In genomic region chr11:3293361-3293760, GRCm38 (mm10) we compare ENCODE assay signal across 8 mouse cellular contexts. TPM values are rescaled to one million over a fixed set of nuclear protein-coding genes. Genes with fewer than 3 reads are reported as not detected.
DNase-seq lines count a peak whose midpoint lies in the region; ATAC-seq and TF ChIP-seq lines count a peak whose summit lies in the region.

No protein-coding gene starts in this region.

- H3K4me2 ChIP-seq in limb, embryonic 15.5 days = peak overlapping the region; percentile 95

- no peak for TF ChIP-seq CTCF in testis, adult 2 months (IDR thresholded peaks at IDR 0.05; ENCODE audit: control insufficient read depth, insufficient read depth, insufficient replicate concordance, low read depth, low read length)

- peaks cover 59% of the 10 kb centered on the region for H3K36me3 ChIP-seq in erythroblast, embryonic 14.5 days (ENCODE audit: control insufficient read depth)
- no peaks in the 10 kb centered on the region for H3K36me3 ChIP-seq in testis, adult 2 months (ENCODE audit: control insufficient read depth, insufficient read depth, low read length)
- peaks cover 51% of the 10 kb centered on the region for H3K36me3 ChIP-seq in limb, embryonic 15.5 days

- H3K27me3 ChIP-seq in erythroblast, embryonic 14.5 days (ENCODE audit: control insufficient read depth) = peaks cover 9% of the 10 kb centered on the region
- H3K27me3 ChIP-seq in testis, adult 2 months (ENCODE audit: control insufficient read depth, insufficient read depth, low read length) = no peaks in the 10 kb centered on the region
- no peaks in the 10 kb centered on the region for H3K27me3 ChIP-seq in limb, embryonic 15.5 days

- H3K27ac ChIP-seq in testis, adult 2 months (ENCODE audit: control insufficient read depth, insufficient read depth, low read depth, low read length) = no peak overlapping the region
- peak overlapping the region; percentile 100; the same call in 1 of the 2 replicates for H3K27ac ChIP-seq in limb, embryonic 15.5 days

- H3K9me3 ChIP-seq in erythroblast, embryonic 14.5 days (ENCODE audit: control insufficient read depth, low read length) = no peaks in the 10 kb centered on the region
- no peaks in the 10 kb centered on the region for H3K9me3 ChIP-seq in limb, embryonic 15.5 days

- TF ChIP-seq POLR2A in testis, adult 2 months (IDR thresholded peaks at IDR 0.05; ENCODE audit: control insufficient read depth, low read depth, low read length) = no peak

- no peak for ATAC-seq in erythroblast, adult 5-6 weeks (replicated peaks; ENCODE audit: low FRiP score, poor library complexity, severe bottlenecking)
- ATAC-seq in limb, embryonic 15.5 days (ENCODE audit: insufficient number of reproducible peaks, low FRiP score, low TSS enrichment, low read depth) = no peak

- peak overlapping the region; percentile 10; the same call in 1 of the 2 replicates for H3K9ac ChIP-seq in limb, embryonic 15.5 days

- H3K4me1 ChIP-seq in erythroblast, embryonic 14.5 days (ENCODE audit: control insufficient read depth) = peaks cover 70% of the 10 kb centered on the region
- peaks cover 17% of the 10 kb centered on the region for H3K4me1 ChIP-seq in testis, adult 2 months (ENCODE audit: control insufficient read depth, insufficient read depth, low read length)
- H3K4me1 ChIP-seq in limb, embryonic 15.5 days = peaks cover 56% of the 10 kb centered on the region

- peak overlapping the region; percentile 92 for H3K4me3 ChIP-seq in erythroblast, embryonic 14.5 days (replicated peaks)
- H3K4me3 ChIP-seq in testis, adult 2 months (ENCODE audit: control insufficient read depth, low read depth, low read length) = peak overlapping the region; percentile 20; the same call in 1 of the 2 replicates
- peak overlapping the region; percentile 75 for H3K4me3 ChIP-seq in limb, embryonic 15.5 days

- 42% methylated on average over 4 of the region's 4 CpGs for WGBS in limb, embryonic 15.5 days

- no peak for DNase-seq in testis, postnatal 14 days (ENCODE audit: low spot score)
- DNase-seq in thymus, postnatal 4 days = peak; percentile 38
- no peak for DNase-seq in right cerebral cortex, adult 18-20 months
- no peak for DNase-seq in lung, postnatal 4 days

RNA-seq across cellular contexts. Expression of gene Patz1, which starts 4.7 kb away (rescaled TPM):
- 1.8 and 2.0 TPM in 2 replicates for polyA plus RNA-seq in erythroblast, embryonic 14.5 days (2012)
- 18.0 and 18.6 TPM in 2 replicates for total RNA-seq in erythroblast, adult 5-6 weeks (2015; ENCODE audit: low replicate concordance)
- total RNA-seq in erythroblast, adult 5-6 weeks (2017; ENCODE audit: low replicate concordance) = 13.5 and 22.2 TPM in 2 replicates
- polyA plus RNA-seq in testis, adult 2 months (2012; rRNA removed) = 4.9 and 5.8 TPM in 2 replicates
- polyA plus RNA-seq in limb, embryonic 15.5 days (2015; fragmentation: Nextera tagmentation; extraction: Ambion mirVana) = 28.4 and 32.3 TPM in 2 replicates

RNA-seq across cellular contexts. Expression of gene Drg1, which starts 27.1 kb away (rescaled TPM):
- polyA plus RNA-seq in erythroblast, embryonic 14.5 days (2012) = 3.4 and 5.6 TPM in 2 replicates
- total RNA-seq in erythroblast, adult 5-6 weeks (2015; ENCODE audit: low replicate concordance) = 54.8 and 79.9 TPM in 2 replicates
- total RNA-seq in erythroblast, adult 5-6 weeks (2017; ENCODE audit: low replicate concordance) = 66.1 and 97.9 TPM in 2 replicates
- 64.4 and 74.6 TPM in 2 replicates for polyA plus RNA-seq in testis, adult 2 months (2012; rRNA removed)
- polyA plus RNA-seq in limb, embryonic 15.5 days (2015; fragmentation: Nextera tagmentation; extraction: Ambion mirVana) = 191 and 199 TPM in 2 replicates

RNA-seq across cellular contexts. Expression of gene Pik3ip1, which starts 36.8 kb away (rescaled TPM):
- polyA plus RNA-seq in erythroblast, embryonic 14.5 days (2012) = 0.07 TPM in 1 of 2 replicates, not detected in the other
- 0.77 and 2.9 TPM in 2 replicates for total RNA-seq in erythroblast, adult 5-6 weeks (2015; ENCODE audit: low replicate concordance)
- total RNA-seq in erythroblast, adult 5-6 weeks (2017; ENCODE audit: low replicate concordance) = 3.5 and 3.8 TPM in 2 replicates
- polyA plus RNA-seq in testis, adult 2 months (2012; rRNA removed) = 146 and 160 TPM in 2 replicates
- 15.6 and 17.9 TPM in 2 replicates for polyA plus RNA-seq in limb, embryonic 15.5 days (2015; fragmentation: Nextera tagmentation; extraction: Ambion mirVana)

Comparison
In these comparisons a context has a peak if more than half of its experiments do, and no peak if none do; other contexts are left out.
1. H3K4me3 ChIP-seq: peak in every context shown above with its lines; median percentile 92 in erythroblast, embryonic 14.5 days; 75 in limb, embryonic 15.5 days; 20 in testis, adult 2 months.
2. RNA of gene Pik3ip1, which starts 36.8 kb away (polyA plus RNA-seq): 146 to 160 TPM in testis, adult 2 months and 15.6 to 17.9 TPM in limb, embryonic 15.5 days; 0.07 TPM in erythroblast, embryonic 14.5 days; every median in the first group is over 10 times any median in the second.